Mouse (Mus musculus) embryonic fibroblast, embryonic 13.5 days (primary cell): Measurements from ENCODE around the gene Bcl11b.

Experiments
- CTCF ChIP-seq: IDR thresholded peaks from 2 replicates; pipeline ENCODE4 v1.5.1; 2011; ENCODE audit warnings: mild to moderate bottlenecking, control low read depth, low read length, moderate library complexity, borderline replicate concordance; ENCODE audit not compliant: insufficient read depth
- POLR2A ChIP-seq: IDR thresholded peaks from 2 replicates; pipeline ENCODE4 v1.6.1; 2011; ENCODE audit warnings: low read depth, mild to moderate bottlenecking, control low read depth, low read length, moderate library complexity

DNA sequence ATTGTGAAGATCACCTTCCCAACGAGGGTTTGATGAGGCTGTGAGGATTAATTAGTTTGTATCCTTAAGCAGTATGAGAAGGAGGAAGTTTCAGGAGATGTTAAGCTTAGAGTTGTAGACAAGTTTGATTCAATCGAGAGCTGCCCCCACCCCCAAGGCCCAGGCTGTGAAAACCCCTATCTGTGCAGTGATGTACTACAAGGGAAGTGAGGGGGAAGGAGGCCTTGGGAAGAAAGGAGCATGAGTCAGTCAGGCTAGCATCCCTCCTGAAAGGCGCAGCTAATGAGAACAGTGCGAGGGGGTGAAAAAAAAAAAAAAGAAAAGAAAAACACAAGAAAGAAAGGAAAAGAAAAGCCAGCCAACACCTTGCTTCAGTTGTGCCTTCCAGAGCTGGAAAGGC is 5.8 kb upstream of the Bcl11b start:
- TF ChIP-seq CTCF = no peak
- no peak for TF ChIP-seq POLR2A
